Mouse (Mus musculus): ENCODE results near the gene Rasgef1a. TPM values are rescaled to one million over a fixed set of nuclear protein-coding genes. Genes with fewer than 3 reads are reported as not detected.
A peak's percentile ranks its signal among the peaks of the same experiment; 100 is the strongest.

Gene Rasgef1a
- polyA plus RNA-seq, 1 experiment: 0.91 TPM

- no peaks in the 10 kb centered on the region for H3K4me1 ChIP-seq (ENCODE audit: control insufficient read depth, insufficient read depth, low read length)
- H3K27ac ChIP-seq (ENCODE audit: insufficient read depth, low read length): no peak overlapping the region
These were observed 19.9 kb upstream of the Rasgef1a start for GRCm38 (mm10) chr6:117991297-117991696.

DNA sequence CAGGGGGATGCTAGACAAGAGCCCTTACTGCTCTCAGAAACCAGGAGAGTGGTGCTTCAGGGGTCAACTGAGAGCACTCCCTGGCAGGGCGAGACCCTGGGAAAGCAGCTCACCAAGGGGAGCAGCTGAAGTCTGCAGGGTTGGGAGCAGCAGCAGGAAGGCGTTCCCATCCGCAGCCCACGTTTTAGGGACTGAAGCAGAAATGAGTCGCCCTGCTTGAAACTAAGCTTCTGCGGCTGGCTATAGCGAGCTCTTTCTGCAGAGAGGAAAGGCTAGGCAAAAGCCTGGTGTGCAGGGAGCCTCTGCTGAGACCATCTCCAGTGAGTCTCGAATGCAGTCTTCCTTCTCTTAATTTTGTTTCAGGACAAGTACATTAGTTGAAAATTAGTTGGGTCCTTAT lies 19.3 kb upstream of the Rasgef1a start:
- Histone ChIP-seq H3K27ac (ENCODE audit: insufficient read depth, low read length) (no peak overlapping the region), H3K27me3 (ENCODE audit: control insufficient read depth, insufficient read depth, low read length, poor library complexity, severe bottlenecking) (no peaks in the 10 kb centered on the region), H3K36me3 (ENCODE audit: control insufficient read depth, insufficient read depth, low read length, poor library complexity, severe bottlenecking) (no peaks in the 10 kb centered on the region), H3K4me1 (ENCODE audit: control insufficient read depth, insufficient read depth, low read length) (no peaks in the 10 kb centered on the region), H3K9ac (ENCODE audit: low read depth, poor library complexity, severe bottlenecking) (no peak overlapping the region), H3K4me3 (ENCODE audit: low read depth, low read length) (no peak overlapping the region), H3K9me3 (replicated peaks; ENCODE audit: control insufficient read depth, insufficient read depth, low read length, poor library complexity, severe bottlenecking) (no peaks in the 10 kb centered on the region)
- TF ChIP-seq CTCF (IDR thresholded peaks at IDR 0.05; ENCODE audit: low read depth, low read length) (no peak), EP300 (IDR thresholded peaks at IDR 0.05; ENCODE audit: insufficient read depth, low read depth, low read length) (no peak), POLR2A (IDR thresholded peaks at IDR 0.05; ENCODE audit: insufficient read depth, low read length) (no peak)

More at GRCm38 (mm10) chr6:117991297-117991696, 19.9 kb upstream of the Rasgef1a start:
- H3K9me3 ChIP-seq (replicated peaks; ENCODE audit: control insufficient read depth, insufficient read depth, low read length, poor library complexity, severe bottlenecking): no peaks in the 10 kb centered on the region
- no peak overlapping the region for H3K9ac ChIP-seq (ENCODE audit: low read depth, poor library complexity, severe bottlenecking)
- H3K36me3 ChIP-seq (ENCODE audit: control insufficient read depth, insufficient read depth, low read length, poor library complexity, severe bottlenecking): no peaks in the 10 kb centered on the region
- H3K27me3 ChIP-seq (ENCODE audit: control insufficient read depth, insufficient read depth, low read length, poor library complexity, severe bottlenecking): no peaks in the 10 kb centered on the region
- TF ChIP-seq EP300 (IDR thresholded peaks at IDR 0.05; ENCODE audit: insufficient read depth, low read depth, low read length): no peak
- no peak for TF ChIP-seq POLR2A (IDR thresholded peaks at IDR 0.05; ENCODE audit: insufficient read depth, low read length)
- H3K4me3 ChIP-seq (ENCODE audit: low read depth, low read length): no peak overlapping the region

GRCm38 (mm10) chr6:117995168-117995567 lies 16.1 kb upstream of the Rasgef1a start:
- Histone ChIP-seq H3K4me1 (ENCODE audit: control insufficient read depth, insufficient read depth, low read length) (no peaks in the 10 kb centered on the region), H3K27me3 (ENCODE audit: control insufficient read depth, insufficient read depth, low read length, poor library complexity, severe bottlenecking) (no peaks in the 10 kb centered on the region), H3K36me3 (ENCODE audit: control insufficient read depth, insufficient read depth, low read length, poor library complexity, severe bottlenecking) (no peaks in the 10 kb centered on the region), H3K4me3 (ENCODE audit: low read depth, low read length) (no peak overlapping the region), H3K9me3 (replicated peaks; ENCODE audit: control insufficient read depth, insufficient read depth, low read length, poor library complexity, severe bottlenecking) (no peaks in the 10 kb centered on the region), H3K9ac (ENCODE audit: low read depth, poor library complexity, severe bottlenecking) (no peak overlapping the region), H3K27ac (ENCODE audit: insufficient read depth, low read length) (no peak overlapping the region)
- no peak for TF ChIP-seq EP300 (IDR thresholded peaks at IDR 0.05; ENCODE audit: insufficient read depth, low read depth, low read length)
- peak; percentile 46 for TF ChIP-seq CTCF (IDR thresholded peaks at IDR 0.05; ENCODE audit: low read depth, low read length)

DNA sequence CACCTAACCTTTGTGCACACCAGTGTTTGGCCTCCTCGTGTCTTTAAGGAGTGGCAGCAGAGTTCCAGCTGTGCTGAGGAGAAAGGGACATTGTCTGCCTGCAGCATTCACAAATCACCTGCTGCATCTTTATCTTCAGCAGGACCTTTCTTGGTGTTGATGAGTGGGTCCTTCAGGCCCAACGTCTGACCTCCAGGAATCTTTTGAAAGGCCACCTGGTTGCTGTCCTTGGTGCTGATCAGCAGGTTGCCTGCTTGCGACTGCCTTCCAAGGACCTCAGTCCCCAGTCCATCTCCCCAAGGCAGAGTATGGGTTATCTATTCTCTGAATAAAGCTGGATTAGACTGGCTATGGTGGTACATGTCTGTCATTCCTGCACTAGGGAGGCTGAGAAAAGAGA lies 10.0 kb upstream of the Rasgef1a start:
- no peaks in the 10 kb centered on the region for H3K36me3 ChIP-seq (ENCODE audit: control insufficient read depth, insufficient read depth, low read length, poor library complexity, severe bottlenecking)
- H3K9ac ChIP-seq (ENCODE audit: low read depth, poor library complexity, severe bottlenecking): no peak overlapping the region
- TF ChIP-seq CTCF (IDR thresholded peaks at IDR 0.05; ENCODE audit: low read depth, low read length) (no peak), POLR2A (IDR thresholded peaks at IDR 0.05; ENCODE audit: insufficient read depth, low read length) (no peak), EP300 (IDR thresholded peaks at IDR 0.05; ENCODE audit: insufficient read depth, low read depth, low read length) (no peak)
- H3K27ac ChIP-seq (ENCODE audit: insufficient read depth, low read length): no peak overlapping the region
- no peak overlapping the region for H3K4me3 ChIP-seq (ENCODE audit: low read depth, low read length)
- H3K9me3 ChIP-seq (replicated peaks; ENCODE audit: control insufficient read depth, insufficient read depth, low read length, poor library complexity, severe bottlenecking): no peaks in the 10 kb centered on the region
- H3K4me1 ChIP-seq (ENCODE audit: control insufficient read depth, insufficient read depth, low read length): no peaks in the 10 kb centered on the region
- peaks cover 1% of the 10 kb centered on the region; the same call in 1 of the 2 replicates for H3K27me3 ChIP-seq (ENCODE audit: control insufficient read depth, insufficient read depth, low read length, poor library complexity, severe bottlenecking)

GRCm38 (mm10) chr6:118007302-118007701 lies 3.9 kb upstream of the Rasgef1a start:
- Histone ChIP-seq H3K9me3 (replicated peaks; ENCODE audit: control insufficient read depth, insufficient read depth, low read length, poor library complexity, severe bottlenecking) (no peaks in the 10 kb centered on the region), H3K9ac (ENCODE audit: low read depth, poor library complexity, severe bottlenecking) (no peak overlapping the region), H3K36me3 (ENCODE audit: control insufficient read depth, insufficient read depth, low read length, poor library complexity, severe bottlenecking) (no peaks in the 10 kb centered on the region), H3K4me3 (ENCODE audit: low read depth, low read length) (no peak overlapping the region), H3K27ac (ENCODE audit: insufficient read depth, low read length) (no peak overlapping the region), H3K27me3 (ENCODE audit: control insufficient read depth, insufficient read depth, low read length, poor library complexity, severe bottlenecking) (peaks cover 8% of the 10 kb centered on the region), H3K4me1 (ENCODE audit: control insufficient read depth, insufficient read depth, low read length) (no peaks in the 10 kb centered on the region)
- no peak for TF ChIP-seq EP300 (IDR thresholded peaks at IDR 0.05; ENCODE audit: insufficient read depth, low read depth, low read length)
- peak; percentile 52 for TF ChIP-seq CTCF (IDR thresholded peaks at IDR 0.05; ENCODE audit: low read depth, low read length)

GRCm38 (mm10) chr6:118007843-118008539 lies 3.2 kb upstream of the Rasgef1a start:
- Histone ChIP-seq H3K9ac (ENCODE audit: low read depth, poor library complexity, severe bottlenecking) (no peak overlapping the region), H3K9me3 (replicated peaks; ENCODE audit: control insufficient read depth, insufficient read depth, low read length, poor library complexity, severe bottlenecking) (no peaks in the 10 kb centered on the region), H3K27ac (ENCODE audit: insufficient read depth, low read length) (no peak overlapping the region), H3K36me3 (ENCODE audit: control insufficient read depth, insufficient read depth, low read length, poor library complexity, severe bottlenecking) (no peaks in the 10 kb centered on the region), H3K4me3 (ENCODE audit: low read depth, low read length) (no peak overlapping the region), H3K27me3 (ENCODE audit: control insufficient read depth, insufficient read depth, low read length, poor library complexity, severe bottlenecking) (peaks cover 8% of the 10 kb centered on the region), H3K4me1 (ENCODE audit: control insufficient read depth, insufficient read depth, low read length) (no peaks in the 10 kb centered on the region)
- no peak for TF ChIP-seq POLR2A (IDR thresholded peaks at IDR 0.05; ENCODE audit: insufficient read depth, low read length)
- no peak for TF ChIP-seq EP300 (IDR thresholded peaks at IDR 0.05; ENCODE audit: insufficient read depth, low read depth, low read length)
- no peak for TF ChIP-seq CTCF (IDR thresholded peaks at IDR 0.05; ENCODE audit: low read depth, low read length)

Data from ES-Bruce4 (cell line).